Mouse (Mus musculus): ENCODE data around the gene Krt222.
"Not testable (repeated sequence)": the region's sequence is repeated elsewhere in the genome, so short reads cannot be mapped to it uniquely, and the experiment has no call there.

Krt222 gene

DNA sequence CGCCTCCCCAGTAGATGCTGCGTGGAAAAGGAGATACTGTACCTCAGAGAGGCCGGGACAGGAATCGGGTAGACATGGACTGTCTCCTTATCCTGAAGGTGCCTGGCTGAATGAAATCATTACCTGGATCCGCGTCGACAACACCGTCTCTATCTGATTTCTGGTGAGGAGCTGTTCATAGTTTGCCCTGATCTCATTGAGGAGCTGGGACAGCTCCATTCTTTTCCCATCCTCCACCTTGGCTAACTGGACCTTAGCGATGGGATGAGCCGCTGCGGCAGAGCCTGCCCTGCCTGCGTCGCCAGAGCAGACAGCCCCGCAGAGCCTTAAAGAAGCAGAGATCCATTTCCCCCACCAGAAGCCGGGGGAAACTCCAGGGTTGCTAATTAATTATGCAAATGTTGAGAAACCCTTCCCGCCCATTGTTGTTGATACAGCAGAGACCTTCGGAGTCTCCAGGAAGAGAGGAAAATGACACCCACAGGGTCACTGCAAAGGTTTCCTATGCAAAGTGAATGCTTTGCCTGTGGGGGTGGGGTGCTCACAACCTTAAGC lies at the start of gene Krt222:
Gene Krt222 (minus strand): TSS at position 266 of the 555 bp plus-strand sequence.
- no peak for DNase-seq (ENCODE audit: extremely low read depth, low read depth, low spot score)

DNA sequence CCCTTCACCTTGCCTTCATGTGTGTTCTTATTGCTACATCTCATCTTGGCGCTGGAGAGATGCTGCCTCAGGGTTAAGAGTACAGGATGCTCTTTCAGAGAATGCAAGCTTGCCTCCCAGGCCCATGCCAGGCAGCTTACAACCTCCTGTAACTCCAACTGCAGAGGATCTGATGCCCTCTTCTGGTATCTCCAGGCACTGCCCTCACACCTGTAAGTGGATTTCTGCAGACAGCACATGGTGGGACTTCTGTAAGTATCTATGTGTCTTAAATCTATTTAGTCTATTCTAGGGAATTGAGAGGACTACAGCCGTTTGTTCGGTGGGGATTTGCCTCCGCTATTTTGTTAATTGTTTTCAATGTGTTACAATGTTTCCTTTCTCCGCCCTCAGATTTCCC lies 49.0 kb upstream of the Krt222 start:
- DNase-seq (ENCODE audit: extremely low read depth, low read depth, low spot score): no peak

DNA sequence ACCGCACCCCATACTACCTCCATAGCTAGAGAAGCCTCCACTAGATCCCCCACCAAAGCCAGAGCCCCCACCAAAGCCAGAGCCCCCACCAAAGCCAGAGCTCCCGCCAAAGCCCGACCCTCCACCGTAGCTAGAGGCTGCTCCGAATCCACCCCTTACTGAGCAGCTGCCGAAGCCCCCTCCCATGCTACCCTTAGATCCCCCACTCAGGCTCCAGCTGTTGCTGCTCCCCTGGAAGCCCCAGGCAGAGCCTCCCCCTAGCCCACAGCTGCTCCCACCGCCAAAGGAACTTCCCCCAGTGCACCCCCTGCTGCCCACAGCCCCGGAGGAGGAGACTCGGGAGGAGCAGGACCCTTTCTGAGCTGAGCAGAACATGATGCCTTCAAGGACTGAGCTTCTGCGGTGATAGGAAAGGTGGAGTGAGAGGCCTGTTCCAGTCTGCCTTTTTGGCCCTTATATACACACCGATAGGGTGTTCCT lies 41.0 kb upstream of the Krt222 start, which contains the start of gene Krt24:
Gene Krt24 (minus strand): TSS at position 430 of the 480 bp plus-strand sequence.
- DNase-seq (ENCODE audit: extremely low read depth, low read depth, low spot score): no peak

DNA sequence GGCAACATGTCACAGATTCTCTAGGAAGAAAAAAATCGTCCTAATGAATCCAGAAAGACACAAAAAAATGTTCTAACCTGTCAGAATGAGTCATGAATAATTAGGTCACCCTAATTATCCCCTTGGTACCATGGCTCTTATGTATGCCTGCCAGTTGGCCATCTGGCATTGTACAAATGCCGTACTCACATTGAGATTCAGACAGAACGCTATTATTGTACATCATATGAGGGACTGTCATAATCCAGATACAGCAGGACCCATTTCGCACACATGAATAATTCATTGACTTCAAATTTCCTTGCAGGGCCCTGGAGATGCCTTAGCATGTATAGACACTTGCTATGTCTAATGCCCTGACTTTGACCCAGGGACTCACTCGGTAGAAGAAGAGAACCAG lies 40.1 kb upstream of the Krt222 start:
- no peak for DNase-seq (ENCODE audit: extremely low read depth, low read depth, low spot score)

DNA sequence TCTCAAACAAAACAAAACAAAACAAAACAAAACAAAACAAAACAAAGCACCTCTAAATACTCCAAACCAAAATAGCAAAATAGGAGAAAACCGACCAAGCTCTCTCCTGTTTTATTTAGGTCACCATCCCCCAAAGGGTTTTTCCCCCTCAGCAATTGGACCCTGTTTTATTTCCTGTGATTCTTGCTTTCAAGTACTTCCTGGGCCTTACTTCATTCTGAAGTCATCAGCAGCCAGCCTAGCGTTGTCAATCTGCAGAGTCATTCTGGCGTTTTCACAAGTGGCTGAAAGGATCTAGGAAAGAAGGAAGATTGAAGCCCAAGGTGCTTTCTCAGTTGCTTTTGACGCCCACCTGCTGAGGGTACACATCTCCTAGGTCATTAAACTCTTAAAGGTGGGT lies 39.4 kb upstream of the Krt222 start:
- no peak for DNase-seq (ENCODE audit: extremely low read depth, low read depth, low spot score)

DNA sequence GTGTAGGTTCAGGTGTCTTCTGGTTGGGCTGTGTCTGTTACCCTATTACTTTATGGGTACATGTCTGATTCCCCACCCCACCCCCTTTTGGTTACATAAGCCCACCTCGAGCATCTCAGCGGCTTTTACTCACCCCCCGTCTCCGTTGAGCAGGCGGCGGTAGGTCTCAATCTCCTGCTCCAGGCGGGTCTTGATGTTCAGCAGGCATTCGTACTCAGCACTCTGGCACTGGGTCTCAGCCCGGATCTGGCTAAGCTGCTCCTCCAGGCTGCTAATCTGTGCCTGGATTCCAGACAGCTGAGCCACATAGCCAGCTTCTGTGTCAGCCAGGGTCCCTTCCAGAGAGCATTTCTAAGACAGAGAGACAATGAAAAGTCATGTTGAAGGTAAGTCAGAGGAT lies 37.2 kb upstream of the Krt222 start:
- DNase-seq (ENCODE audit: extremely low read depth, low read depth, low spot score): no peak

DNA sequence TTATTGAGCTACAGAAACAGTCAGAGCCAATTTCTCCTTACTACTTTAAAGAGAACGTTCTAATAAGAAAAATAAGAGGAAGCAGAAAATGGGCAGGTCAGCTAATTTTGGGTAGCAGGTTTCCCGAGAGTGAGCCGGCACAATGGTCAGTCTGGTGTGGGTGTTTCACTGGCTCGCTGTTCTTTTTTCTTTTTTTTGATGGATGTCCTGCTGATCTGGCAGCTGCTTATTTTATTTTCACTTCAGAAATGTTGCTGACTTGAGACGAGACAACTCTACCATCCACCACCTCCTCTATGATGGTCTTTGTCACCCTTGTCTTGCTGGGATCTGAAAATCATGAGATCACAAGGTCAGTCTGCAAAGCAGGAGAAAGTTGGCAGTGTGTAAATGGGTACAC lies 36.1 kb upstream of the Krt222 start:
- no peak for DNase-seq (ENCODE audit: extremely low read depth, low read depth, low spot score)

DNA sequence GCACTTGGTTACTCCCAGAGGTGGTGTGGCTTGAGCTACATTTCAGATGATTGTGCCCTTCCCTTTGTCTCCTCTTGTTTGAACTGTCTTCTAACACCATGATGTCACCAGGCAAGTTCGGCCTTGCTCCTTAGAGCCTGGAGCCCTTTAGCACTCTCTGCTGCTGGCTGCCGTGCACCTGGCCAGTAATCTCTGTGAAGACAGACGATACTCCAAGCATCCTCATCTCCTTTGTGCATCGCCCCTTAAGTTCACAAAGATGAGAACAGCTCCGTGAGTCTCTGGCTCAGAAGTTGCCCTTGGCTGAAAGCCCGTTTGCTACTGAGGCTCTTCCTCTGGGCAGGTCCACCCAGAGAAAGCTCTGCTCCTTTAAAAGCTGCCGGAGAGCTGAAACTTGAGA lies 32.9 kb upstream of the Krt222 start:
- DNase-seq (ENCODE audit: extremely low read depth, low read depth, low spot score): no peak

DNA sequence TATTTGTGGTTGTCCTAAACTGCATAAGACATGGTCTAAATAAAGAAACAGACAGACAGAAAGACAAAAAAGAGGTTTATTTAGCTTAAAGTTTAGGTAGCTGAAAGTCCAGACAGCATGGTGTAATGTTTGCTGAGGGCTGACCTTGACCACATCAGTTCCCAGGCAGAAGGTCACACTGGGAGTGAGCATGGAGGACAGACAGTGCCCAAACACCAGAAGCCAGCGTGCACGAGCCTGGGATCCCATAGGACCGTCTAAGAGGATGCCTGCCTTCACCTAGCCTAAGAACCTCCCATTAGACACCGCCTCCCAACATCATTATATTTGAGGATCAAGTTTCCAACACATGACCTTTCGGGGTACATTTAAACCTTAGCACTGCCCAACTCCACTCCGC lies 31.7 kb upstream of the Krt222 start:
- no peak for DNase-seq (ENCODE audit: extremely low read depth, low read depth, low spot score)

DNA sequence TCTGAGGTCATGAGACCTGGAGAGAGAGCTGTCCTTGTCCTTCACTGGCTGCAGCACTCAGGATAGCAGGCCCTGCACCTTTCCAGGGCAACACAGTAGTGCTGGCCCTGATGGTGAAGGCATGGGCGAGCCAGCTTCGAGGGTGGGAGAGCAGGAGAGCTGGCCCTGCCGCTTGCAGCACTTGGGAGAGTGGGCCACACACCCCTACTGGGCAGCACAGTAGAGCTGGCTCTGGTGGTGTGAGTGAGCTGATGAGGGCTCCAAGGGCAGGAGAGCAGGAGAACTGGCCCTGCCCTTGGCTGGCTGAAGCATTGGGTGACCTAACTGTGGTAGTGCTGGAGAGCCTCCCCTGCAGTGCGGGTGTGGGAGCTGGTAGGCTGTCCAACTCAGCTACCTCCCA lies 28.8 kb upstream of the Krt222 start:
- DNase-seq (ENCODE audit: extremely low read depth, low read depth, low spot score): no peak

DNA sequence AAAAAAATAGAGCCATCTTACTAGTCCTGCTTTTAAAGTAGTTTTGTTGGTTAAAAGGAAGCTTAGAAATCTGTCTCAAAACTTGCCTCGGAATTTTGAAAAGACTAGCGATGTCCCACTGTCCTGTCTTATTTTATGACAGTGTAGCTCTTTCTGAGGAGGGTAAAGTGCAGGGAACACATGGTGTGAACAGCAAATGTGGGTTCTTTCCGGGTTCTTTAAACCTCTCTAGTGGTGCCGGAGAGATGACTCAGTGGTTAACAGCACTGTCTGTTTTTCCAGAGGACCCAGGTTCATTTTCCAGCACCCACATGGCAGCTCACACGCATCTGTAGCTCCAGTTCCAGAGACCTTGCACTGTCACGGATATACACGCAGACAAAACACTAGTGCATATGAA lies 25.3 kb upstream of the Krt222 start:
- no peak for DNase-seq (ENCODE audit: extremely low read depth, low read depth, low spot score)

DNA sequence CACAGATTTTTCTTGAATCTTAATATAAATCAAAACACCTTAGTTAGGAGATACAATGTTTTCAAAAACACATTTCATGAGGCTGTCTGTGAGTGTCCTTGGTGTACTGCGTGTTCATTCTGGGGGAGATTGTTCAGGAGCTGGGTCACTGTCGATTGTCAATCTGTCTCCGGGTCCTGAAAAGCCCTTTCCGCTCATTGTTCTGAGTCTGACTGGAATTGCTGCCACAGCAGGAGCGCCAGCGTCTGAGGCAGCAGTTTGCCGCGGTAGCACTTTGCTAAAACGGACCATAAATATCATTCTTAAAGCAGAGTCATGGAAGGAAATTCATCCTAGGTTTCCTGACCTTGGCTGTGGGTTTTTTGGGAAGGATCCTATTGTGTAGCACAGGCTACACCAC lies 21.9 kb upstream of the Krt222 start:
- no peak for DNase-seq (ENCODE audit: extremely low read depth, low read depth, low spot score)

DNA sequence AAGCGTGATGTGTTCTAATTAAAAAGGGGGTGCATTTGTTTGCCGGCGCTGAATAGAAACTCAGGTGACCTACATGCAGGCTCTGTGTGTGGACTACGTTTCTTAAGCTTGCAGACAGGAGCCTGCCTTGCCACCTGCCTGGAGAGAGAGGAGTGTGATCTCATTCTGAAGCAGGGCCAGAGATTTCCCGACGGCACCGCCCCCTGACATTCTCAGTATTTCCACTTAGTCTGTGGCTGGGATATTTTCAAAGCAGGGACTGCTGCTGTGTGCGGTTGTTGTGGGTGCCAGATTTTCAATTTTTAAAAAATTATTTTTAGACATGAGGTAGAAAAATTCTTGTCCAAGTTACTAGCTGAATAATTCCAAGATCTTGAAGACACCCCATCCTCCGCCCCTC lies 21.3 kb upstream of the Krt222 start:
- no peak for DNase-seq (ENCODE audit: extremely low read depth, low read depth, low spot score)

DNA sequence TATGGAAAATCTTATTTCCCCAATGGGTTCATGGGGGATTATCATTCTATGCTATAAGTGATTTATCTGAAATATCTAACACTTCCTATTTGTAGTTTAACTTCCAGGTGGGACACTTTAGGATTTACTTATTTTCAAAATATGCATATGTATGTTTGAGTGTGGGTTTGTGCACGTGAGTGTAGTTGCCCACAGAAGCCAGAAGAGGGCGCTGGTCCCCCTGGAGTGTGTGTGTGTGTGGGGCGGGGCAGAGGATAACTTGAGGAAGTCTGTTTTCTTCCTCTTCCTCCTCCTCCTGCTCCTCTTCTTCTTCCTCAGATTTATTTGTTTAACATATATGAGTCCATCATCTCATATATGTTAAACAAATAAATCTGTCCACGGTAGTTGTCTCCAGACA lies 12.3 kb upstream of the Krt222 start:
- no peak for DNase-seq (ENCODE audit: extremely low read depth, low read depth, low spot score)

DNA sequence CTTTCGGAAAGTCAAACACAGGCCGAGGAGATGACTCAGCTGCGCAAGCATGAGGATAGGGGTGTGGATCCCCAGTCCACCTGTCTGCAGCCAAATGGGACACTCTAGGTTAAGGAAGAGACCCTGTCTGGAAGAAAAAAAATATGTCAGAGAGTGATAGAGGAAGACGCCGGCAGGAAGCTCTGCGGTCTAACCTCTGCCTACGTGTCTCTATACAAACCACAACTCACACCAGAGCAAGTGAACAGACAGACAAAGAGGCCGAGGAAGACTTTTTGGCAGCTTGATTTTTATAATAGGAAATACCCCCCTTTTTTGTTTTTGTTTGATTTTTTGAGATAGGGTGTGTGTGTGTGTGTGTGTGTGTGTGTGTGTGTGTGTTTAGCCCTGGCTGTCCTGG lies 11.4 kb upstream of the Krt222 start:
- no peak for DNase-seq (ENCODE audit: extremely low read depth, low read depth, low spot score)

DNA sequence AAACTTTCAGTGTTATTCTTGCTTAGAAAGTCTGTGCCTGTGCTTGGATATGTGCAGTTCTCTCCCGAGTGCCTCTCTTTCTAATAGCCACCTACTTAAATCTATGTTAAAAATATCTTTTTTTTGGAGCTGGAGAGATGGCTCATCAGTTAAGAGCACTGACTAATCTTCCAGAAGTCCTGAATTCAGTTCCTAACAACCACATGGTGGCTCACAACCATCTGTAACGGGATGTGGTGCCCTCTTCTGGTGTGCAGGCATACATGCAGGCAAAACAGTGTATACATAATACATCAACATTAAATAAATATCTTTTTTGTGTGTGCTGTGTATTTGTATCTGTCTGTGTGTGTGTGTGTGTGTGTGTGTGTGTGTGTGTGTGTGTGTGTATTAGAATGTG lies 10.0 kb upstream of the Krt222 start:
- DNase-seq (ENCODE audit: extremely low read depth, low read depth, low spot score): no peak

DNA sequence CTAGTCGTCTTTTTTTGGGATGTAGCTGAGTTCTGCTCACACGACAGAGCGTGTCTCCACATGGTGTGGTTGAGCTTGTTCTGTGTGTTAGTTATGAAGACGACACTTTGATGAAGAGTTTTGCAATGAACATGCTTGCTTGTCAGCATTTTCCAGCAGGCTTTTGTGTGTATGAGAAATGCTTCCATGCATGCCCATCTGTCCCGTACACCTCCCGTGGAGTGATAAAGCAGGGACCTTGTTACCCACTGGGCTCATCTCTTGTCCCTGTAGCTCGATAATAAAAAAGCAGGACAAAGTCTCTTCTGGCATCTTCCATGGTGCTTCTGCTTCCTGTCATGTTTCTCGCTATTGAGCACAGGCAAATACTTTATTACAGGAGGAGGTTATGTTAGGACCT lies 8.8 kb upstream of the Krt222 start:
- no peak for DNase-seq (ENCODE audit: extremely low read depth, low read depth, low spot score)

DNA sequence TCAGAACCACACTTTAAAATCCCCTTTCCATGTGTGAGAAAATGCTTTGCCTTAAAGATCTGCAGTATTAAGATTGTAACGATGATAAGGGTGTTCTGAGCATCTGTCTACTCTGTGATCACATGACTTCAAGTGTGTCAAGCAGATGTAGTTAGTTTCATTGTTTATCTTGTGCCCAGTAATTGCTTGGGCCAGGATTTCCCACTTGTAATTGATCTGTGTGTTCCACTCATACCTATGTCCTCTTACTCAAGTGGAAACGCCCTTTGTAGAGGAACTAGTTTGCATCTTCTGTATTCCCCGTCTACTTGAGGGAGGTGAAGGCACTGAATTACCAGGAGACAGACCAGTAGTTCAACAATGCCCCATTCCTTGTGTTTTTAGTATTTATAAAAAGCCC lies 6.8 kb upstream of the Krt222 start:
- no peak for DNase-seq (ENCODE audit: extremely low read depth, low read depth, low spot score)

DNA sequence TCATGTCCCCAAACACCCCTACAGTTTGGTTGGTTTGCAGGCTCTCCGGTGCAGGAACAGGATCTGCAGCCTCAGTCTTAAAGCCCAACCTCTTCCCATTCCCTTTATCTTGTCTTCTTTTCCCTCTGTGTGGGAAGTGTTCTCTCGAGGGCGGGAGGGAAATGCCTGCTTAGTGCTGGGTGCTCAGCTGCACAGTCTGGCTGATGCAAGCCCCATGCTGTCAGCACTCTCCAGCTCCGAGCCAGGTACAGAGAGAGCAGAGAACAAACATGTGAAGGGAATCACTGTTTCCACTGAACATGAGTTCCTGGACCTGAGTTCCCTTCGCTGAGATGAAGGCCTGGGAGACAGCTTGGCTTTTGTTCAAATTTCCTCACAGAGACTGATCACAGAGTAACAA lies 6.4 kb upstream of the Krt222 start:
- no peak for DNase-seq (ENCODE audit: extremely low read depth, low read depth, low spot score)

DNA sequence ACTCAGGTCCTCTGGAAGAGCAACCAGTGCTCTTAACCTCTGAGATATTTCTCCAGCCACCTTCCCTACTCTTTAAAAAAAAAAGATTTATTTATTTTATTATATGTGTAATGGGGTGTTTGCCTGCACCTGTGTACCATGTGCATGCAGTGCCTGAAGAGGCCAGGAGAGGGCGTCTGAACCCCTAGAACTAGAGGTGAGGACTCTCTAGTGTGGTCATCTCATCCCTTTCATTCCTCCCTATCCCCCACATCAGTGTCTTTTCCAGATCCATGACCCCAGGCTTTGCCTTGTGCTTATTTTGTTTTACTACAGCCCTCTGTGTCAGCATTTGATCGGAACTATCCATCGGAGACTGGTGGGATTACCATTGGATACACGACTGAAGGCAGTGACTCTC lies 5.2 kb upstream of the Krt222 start:
- no peak for DNase-seq (ENCODE audit: extremely low read depth, low read depth, low spot score)

DNA sequence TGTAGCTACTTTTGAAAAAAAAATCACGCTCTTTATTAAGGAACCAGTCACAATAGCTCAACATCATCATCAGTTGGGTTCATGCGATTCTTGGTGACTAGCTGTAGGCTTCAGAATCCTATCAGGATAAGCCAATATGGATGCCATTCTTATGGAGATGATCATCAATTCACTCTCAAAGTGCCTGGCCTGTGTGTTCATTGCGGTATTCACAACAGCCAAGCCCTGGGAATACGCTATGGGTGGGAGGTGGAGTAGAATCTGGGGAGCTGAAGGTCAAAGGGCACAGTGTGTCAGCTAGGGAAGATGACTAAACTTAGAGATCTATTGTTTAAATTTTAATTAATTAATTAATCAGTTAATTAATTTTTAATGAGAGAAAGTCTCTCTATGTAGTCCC lies 4.0 kb upstream of the Krt222 start:
- no peak for DNase-seq (ENCODE audit: extremely low read depth, low read depth, low spot score)

DNA sequence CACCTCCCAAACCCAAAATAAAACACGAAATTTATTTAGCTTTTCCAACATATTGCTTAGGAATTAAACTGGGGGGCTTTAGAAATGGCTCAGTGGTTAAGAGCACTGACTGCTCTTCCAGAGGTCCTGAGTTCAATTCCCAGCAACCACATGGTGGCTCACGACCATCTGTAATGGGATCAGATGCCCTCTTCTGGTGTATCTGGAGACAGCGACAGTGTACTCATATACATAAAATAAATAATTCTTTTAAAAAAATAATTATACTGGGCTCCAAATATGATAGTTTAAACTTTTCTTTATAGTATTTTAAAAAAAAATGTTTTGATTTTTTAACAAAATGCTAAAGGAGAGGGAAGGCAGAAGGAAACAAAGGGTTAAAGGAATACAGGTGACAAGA lies 634 bp upstream of the Krt222 start:
- DNase-seq (ENCODE audit: extremely low read depth, low read depth, low spot score): not testable (repeated sequence)

DNA sequence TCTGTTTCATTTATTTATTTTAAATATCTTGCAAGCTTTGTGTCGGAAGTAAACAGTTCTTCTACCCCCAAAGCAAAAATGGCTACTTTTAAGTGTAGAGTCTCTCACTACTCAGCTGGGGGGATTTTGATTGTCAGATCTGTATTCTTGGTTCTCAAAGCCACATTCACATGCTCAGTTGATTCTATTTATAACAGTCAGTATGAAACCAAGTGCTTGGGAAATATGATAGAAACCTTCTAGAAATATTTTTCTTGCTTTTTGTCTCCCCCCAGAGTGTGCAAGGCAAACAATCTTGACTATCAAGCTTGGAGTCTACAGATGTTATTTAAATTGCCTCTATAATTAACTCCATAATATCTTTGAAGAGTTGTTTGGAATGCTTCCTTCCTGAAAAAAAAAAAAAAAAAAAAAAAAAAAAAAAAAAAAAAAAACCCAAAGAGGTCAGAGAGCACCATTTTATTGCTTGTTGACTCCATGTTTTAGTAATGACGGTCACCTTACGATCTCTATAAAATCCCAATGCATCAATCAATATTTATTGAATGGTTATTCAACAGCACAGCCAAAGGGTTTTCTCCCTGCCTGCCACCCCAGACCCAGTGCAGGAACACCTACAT lies 575 bp downstream of the Krt222 start:
- no peak for DNase-seq (ENCODE audit: extremely low read depth, low read depth, low spot score)
